Mouse (Mus musculus) embryo, embryonic 11.5 days (tissue): Measurements from ENCODE around the gene Gdap1l1.
"Not testable (repeated sequence)": the region's sequence is repeated elsewhere in the genome, so short reads cannot be mapped to it uniquely, and the experiment has no call there.

Source experiments
- DNase-seq: peaks from one replicate; pipeline ENCODE4 v3.0.0-alpha.2; 2012; ENCODE audit warnings: low read depth, low spot score

Gdap1l1 gene

GRCm38 (mm10) chr2:163422895-163423660 lies 15.2 kb upstream of the Gdap1l1 start:
- no peak for DNase-seq

- no peak for DNase-seq
Measured at GRCm38 (mm10) chr2:163424597-163424996, 13.7 kb upstream of the Gdap1l1 start, which contains the start of gene Oser1. TSS of gene Oser1 (minus strand) at chr2:163424697.

- DNase-seq: no peak
Measured at GRCm38 (mm10) chr2:163428346-163429011, 9.8 kb upstream of the Gdap1l1 start.

- DNase-seq: no peak
Measured at GRCm38 (mm10) chr2:163431289-163431688, 7.0 kb upstream of the Gdap1l1 start.

- no peak for DNase-seq
Measured at GRCm38 (mm10) chr2:163433971-163434370, 4.3 kb upstream of the Gdap1l1 start.

GRCm38 (mm10) chr2:163437800-163438199 lies 476 bp upstream of the Gdap1l1 start:
- no peak for DNase-seq

GRCm38 (mm10) chr2:163438619-163439451 lies 559 bp downstream of the Gdap1l1 start:
- DNase-seq: peak; percentile 56

GRCm38 (mm10) chr2:163439488-163439887 lies 1.2 kb downstream of the Gdap1l1 start:
- DNase-seq: no peak

GRCm38 (mm10) chr2:163443543-163443942 lies 5.3 kb downstream of the Gdap1l1 start:
- DNase-seq: no peak

- no peak for DNase-seq
Measured at GRCm38 (mm10) chr2:163444017-163444416, 5.7 kb downstream of the Gdap1l1 start.

GRCm38 (mm10) chr2:163447375-163447774 lies 9.1 kb downstream of the Gdap1l1 start:
- no peak for DNase-seq

- DNase-seq: no peak
Measured at GRCm38 (mm10) chr2:163449276-163449675, 11.0 kb downstream of the Gdap1l1 start.

GRCm38 (mm10) chr2:163450668-163451295 lies 12.5 kb downstream of the Gdap1l1 start:
- DNase-seq: no peak

GRCm38 (mm10) chr2:163452738-163453137 lies 14.5 kb downstream of the Gdap1l1 start:
- no peak for DNase-seq

- DNase-seq: no peak
Measured at GRCm38 (mm10) chr2:163453378-163453777, 15.1 kb downstream of the Gdap1l1 start.

- DNase-seq: no peak
Measured at GRCm38 (mm10) chr2:163458539-163459265, 20.4 kb downstream of the Gdap1l1 start.

GRCm38 (mm10) chr2:163459380-163459779 lies 21.1 kb downstream of the Gdap1l1 start:
- DNase-seq: no peak

GRCm38 (mm10) chr2:163460622-163461021 lies 22.3 kb downstream of the Gdap1l1 start:
- DNase-seq: no peak

- DNase-seq: not testable (repeated sequence)
Measured at GRCm38 (mm10) chr2:163461307-163461706, 23.0 kb downstream of the Gdap1l1 start.

GRCm38 (mm10) chr2:163462386-163462785 lies 24.1 kb downstream of the Gdap1l1 start:
- DNase-seq: no peak

- DNase-seq: no peak
Measured at GRCm38 (mm10) chr2:163462801-163463200, 24.5 kb downstream of the Gdap1l1 start.
